Mouse (Mus musculus) midbrain, embryonic 16.5 days (tissue): ENCODE measurements at regions not wholly inside any gene's neighbourhood (a gene's known extent, or its start where the extent isn't known, plus 50 kb on each side); places are given as distances from the start of the nearest gene placed in this dataset.

Experiments used
- ATAC-seq: fragments of 200-750 bp; cut with Nextera tagmentation; 2 replicates; pipeline ENCODE4 v1.8.0; 2017; ENCODE audit warnings: moderate TSS enrichment
- H3K27ac ChIP-seq: fragments of 300-500 bp; sonication (generic); 2 replicates; pipeline ENCODE4 v1.5.1; 2014; ENCODE audit warnings: mild to moderate bottlenecking, low read length, mixed read lengths
- H3K27me3 ChIP-seq: fragments of 300-500 bp; sonication (generic); 2 replicates; pipeline ENCODE4 v1.6.1; 2014; ENCODE audit warnings: low read depth, low read length, mixed read lengths; ENCODE audit not compliant: control insufficient read depth, insufficient read depth
- H3K36me3 ChIP-seq: fragments of 300-500 bp; sonication (generic); 2 replicates; pipeline ENCODE4 v1.6.1; 2014; ENCODE audit warnings: mild to moderate bottlenecking, low read length, moderate library complexity, mixed read lengths; ENCODE audit not compliant: control insufficient read depth, insufficient read depth
- H3K4me1 ChIP-seq: fragments of 300-500 bp; sonication (generic); 2 replicates; pipeline ENCODE4 v1.6.1; 2014; ENCODE audit warnings: mild to moderate bottlenecking, low read length, mixed read lengths; ENCODE audit not compliant: control insufficient read depth, insufficient read depth
- H3K4me2 ChIP-seq: fragments of 300-500 bp; sonication (generic); 2 replicates; pipeline ENCODE4 v1.6.1; 2014; ENCODE audit warnings: mild to moderate bottlenecking, low read length, mixed read lengths
- H3K4me3 ChIP-seq: fragments of 300-500 bp; sonication (generic); 2 replicates; pipeline ENCODE4 v1.5.1; 2014; ENCODE audit warnings: low read depth, mild to moderate bottlenecking, low read length, moderate library complexity, mixed read lengths
- H3K9ac ChIP-seq: fragments of 300-500 bp; sonication (generic); 2 replicates; pipeline ENCODE4 v1.6.1; 2014; ENCODE audit warnings: low read depth, low read length, mixed read lengths
- H3K9me3 ChIP-seq: fragments of 300-500 bp; sonication (generic); replicated peaks from 2 replicates; pipeline ENCODE4 v1.6.1; 2014; ENCODE audit warnings: mild to moderate bottlenecking, low read length, mixed read lengths; ENCODE audit not compliant: control insufficient read depth, poor library complexity, severe bottlenecking
- WGBS: fragments of 180-500 bp; shearing (Covaris S2); extraction: QIAGEN DNeasy Blood & Tissue Kit; methylation state at CpG from one replicate; pipeline ENCODE4 v1.1.7; 2014; 5-methylcytosine and 5-hydroxymethylcytosine counted together

- no peaks in the 10 kb centered on the region for H3K27me3 ChIP-seq
- 60% methylated on average over 3 of the region's 3 CpGs for WGBS
- no peaks in the 10 kb centered on the region for H3K36me3 ChIP-seq
- H3K4me3 ChIP-seq, result no peak overlapping the region
- no peak overlapping the region for H3K9ac ChIP-seq
- H3K4me1 ChIP-seq, result peaks cover 4% of the 10 kb centered on the region
- H3K4me2 ChIP-seq, result no peak overlapping the region
- no peaks in the 10 kb centered on the region for H3K9me3 ChIP-seq
- ATAC-seq, result no peak
- H3K27ac ChIP-seq, result no peak overlapping the region
Observed at GRCm38 (mm10) chr17:63812586-63812985, 50.3 kb upstream of the Fer start.
